Mouse (Mus musculus) ES-E14 (cell line): ENCODE measurements at regions not wholly inside any gene's neighbourhood (a gene's known extent, or its start where the extent isn't known, plus 50 kb on each side); places are given as distances from the start of the nearest gene placed in this dataset.

ENCODE experiments used
- CHD2 ChIP-seq: IDR thresholded peaks from 2 replicates; pipeline ENCODE4 v1.6.1; 2014; ENCODE audit warnings: mild to moderate bottlenecking, low read depth, low read length, inconsistent platforms
- HCFC1 ChIP-seq: IDR thresholded peaks from 2 replicates; pipeline ENCODE4 v1.6.1; 2012; ENCODE audit warnings: low read length, inconsistent platforms, borderline replicate concordance; ENCODE audit not compliant: insufficient read depth
- MAFK ChIP-seq: IDR thresholded peaks from 2 replicates; pipeline ENCODE4 v1.6.1; 2014; ENCODE audit warnings: mild to moderate bottlenecking, low read depth, low read length, inconsistent platforms; ENCODE audit not compliant: insufficient read depth
- ZC3H11A ChIP-seq: IDR thresholded peaks from 2 replicates; pipeline ENCODE4 v1.6.1; 2012; ENCODE audit warnings: low read depth, mild to moderate bottlenecking, inconsistent platforms, low read length, borderline replicate concordance
- ZNF384 ChIP-seq: IDR thresholded peaks from 2 replicates; pipeline ENCODE4 v1.6.1; 2012; ENCODE audit warnings: low read depth, low read length, inconsistent platforms

GRCm38 (mm10) chr9:34416153-34416552, 69.5 kb upstream of the Kirrel3 start:
- TF ChIP-seq ZNF384 = no peak
- TF ChIP-seq ZC3H11A = no peak
- TF ChIP-seq CHD2 = no peak
- TF ChIP-seq HCFC1 = no peak
- TF ChIP-seq MAFK = no peak
